Mouse (Mus musculus): ENCODE data around the gene Fam173a. TPM values are rescaled to one million over a fixed set of nuclear protein-coding genes. Genes with fewer than 3 reads are reported as not detected.

Fam173a gene
- polyA plus RNA-seq, 1 experiment = 64.5 TPM

DNA sequence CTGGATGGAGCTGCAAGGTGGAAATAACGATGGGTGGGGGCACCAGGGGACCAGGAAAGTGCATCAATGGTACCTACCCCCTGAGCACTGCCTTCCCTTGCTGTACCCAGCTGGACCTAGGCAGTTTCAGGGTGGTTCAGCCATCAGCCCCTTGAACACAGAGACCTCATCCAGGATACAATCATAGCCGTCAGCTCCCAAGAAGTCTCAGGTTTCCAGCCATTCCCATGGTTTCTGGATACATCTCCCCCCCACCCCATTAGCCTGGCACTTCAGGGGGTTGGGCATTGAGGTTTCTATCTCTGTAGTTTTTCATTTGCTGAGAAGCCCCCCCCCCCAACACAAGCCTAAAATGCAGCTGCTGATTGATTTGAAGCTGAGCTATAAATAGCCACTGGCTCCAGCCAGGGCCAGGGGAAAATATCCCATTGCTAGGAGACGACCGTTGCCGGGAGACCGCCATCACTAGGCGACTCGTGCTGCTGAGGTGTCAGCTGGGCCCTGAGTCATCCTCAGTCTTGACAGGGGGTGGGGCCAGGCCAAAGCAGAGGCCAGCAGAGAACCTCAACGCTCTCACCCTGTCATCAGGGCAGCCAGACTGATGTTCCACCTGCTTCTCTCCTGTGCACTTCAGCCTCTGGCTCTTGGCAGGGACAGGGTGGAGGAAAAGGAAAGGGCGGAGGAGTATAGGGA is 10.3 kb upstream of the Fam173a start:
- Histone ChIP-seq H3K4me1 (ENCODE audit: control insufficient read depth, insufficient read depth, low read length) (no peaks in the 10 kb centered on the region), H3K4me3 (ENCODE audit: insufficient read depth, low read length) (no peak overlapping the region), H3K27ac (ENCODE audit: insufficient read depth, low read depth, low read length) (no peak overlapping the region)
- no peak for TF ChIP-seq POLR2A (IDR thresholded peaks at IDR 0.05; ENCODE audit: borderline replicate concordance, low read depth, low read length)
- no peak for TF ChIP-seq CTCF (IDR thresholded peaks at IDR 0.05; ENCODE audit: low read depth, low read length)

DNA sequence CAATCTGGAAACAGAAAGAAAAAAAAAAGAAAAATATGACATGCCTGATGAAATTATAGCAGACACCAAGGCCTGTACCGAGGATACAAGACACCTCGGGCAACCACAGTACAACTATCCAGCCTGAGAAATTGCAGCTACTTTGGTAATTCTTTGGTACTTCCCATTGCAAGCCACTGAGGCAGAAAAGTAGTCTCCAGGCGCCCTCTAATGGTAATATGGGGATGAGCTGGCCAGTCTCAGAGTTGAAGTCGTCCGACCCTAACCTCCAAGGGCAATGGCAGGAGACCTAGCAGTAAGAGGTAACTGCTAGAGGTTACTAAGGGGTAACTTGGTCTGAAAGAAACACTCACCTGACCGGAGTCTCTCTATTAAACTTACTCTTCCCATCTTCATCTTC is 8.3 kb upstream of the Fam173a start:
- Histone ChIP-seq H3K27ac (ENCODE audit: insufficient read depth, low read depth, low read length) (no peak overlapping the region), H3K4me1 (ENCODE audit: control insufficient read depth, insufficient read depth, low read length) (peaks cover 4% of the 10 kb centered on the region; the same call in 1 of the 2 replicates), H3K4me3 (ENCODE audit: insufficient read depth, low read length) (no peak overlapping the region)
- TF ChIP-seq CTCF (IDR thresholded peaks at IDR 0.05; ENCODE audit: low read depth, low read length) (peak; percentile 55), POLR2A (IDR thresholded peaks at IDR 0.05; ENCODE audit: borderline replicate concordance, low read depth, low read length) (no peak)

DNA sequence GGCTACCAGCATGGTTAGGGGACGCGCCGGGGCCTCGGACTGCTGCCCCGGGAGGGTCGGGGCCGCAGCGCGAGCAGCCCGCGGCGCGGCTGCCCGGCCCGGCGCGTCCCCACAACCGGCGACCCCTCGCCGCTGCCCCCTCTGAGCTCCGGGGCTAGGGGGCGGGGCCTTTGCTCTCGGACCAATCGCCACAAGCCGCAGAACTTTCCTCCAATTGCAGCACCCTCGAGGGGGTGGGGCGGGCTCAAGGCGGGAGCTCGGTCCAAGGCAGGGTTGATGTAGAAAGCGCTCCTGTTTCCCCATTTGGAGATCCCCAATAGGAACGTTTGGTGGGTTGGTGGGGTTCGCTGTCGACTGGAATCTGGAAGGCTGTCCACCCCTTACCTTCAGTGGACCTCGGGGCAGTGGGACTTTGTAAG is 4.3 kb upstream of the Fam173a start, which contains the start of gene Metrn:
Metrn (minus strand) TSS at position 186 of the 419 bp plus-strand sequence.
- H3K27ac ChIP-seq (ENCODE audit: insufficient read depth, low read depth, low read length) = no peak within 1 kb of the TSS
- H3K4me3 ChIP-seq (ENCODE audit: insufficient read depth, low read length) = peak within 1 kb of the TSS; percentile 89
- peaks cover 15% of the 10 kb centered on the region for H3K4me1 ChIP-seq (ENCODE audit: control insufficient read depth, insufficient read depth, low read length)
- TF ChIP-seq POLR2A (IDR thresholded peaks at IDR 0.05; ENCODE audit: borderline replicate concordance, low read depth, low read length) (no peak), CTCF (IDR thresholded peaks at IDR 0.05; ENCODE audit: low read depth, low read length) (no peak)

DNA sequence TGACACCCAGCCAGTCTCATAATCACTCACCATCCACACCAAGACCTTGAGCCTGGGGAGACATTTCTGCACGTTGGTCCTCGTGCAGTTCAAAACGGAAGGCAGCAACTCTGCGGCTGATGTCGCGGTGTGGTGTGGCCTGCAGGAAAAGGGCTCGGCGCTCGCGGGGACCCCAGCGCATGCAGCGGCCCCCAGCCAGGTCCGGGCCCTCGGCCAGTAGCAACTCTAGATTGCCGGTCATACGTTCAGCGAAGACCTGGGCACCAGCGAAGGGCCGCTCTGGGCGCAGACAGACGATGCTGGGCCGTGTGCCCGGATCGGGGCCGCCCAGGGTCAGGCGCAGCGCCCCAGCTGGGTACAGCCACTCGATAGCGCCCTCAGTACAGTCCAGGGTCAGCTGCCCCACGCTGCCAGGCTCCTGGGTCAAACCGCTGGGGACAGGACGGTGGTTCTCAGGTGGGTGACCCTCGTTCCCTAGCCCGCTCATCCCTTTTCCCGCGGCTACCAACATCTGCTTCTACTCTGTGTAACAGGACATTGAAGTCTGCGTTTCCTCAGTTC is 3.6 kb upstream of the Fam173a start:
- Histone ChIP-seq H3K4me3 (ENCODE audit: insufficient read depth, low read length) (peak overlapping the region; percentile 89), H3K4me1 (ENCODE audit: control insufficient read depth, insufficient read depth, low read length) (peaks cover 17% of the 10 kb centered on the region), H3K27ac (ENCODE audit: insufficient read depth, low read depth, low read length) (no peak overlapping the region)
- TF ChIP-seq POLR2A (IDR thresholded peaks at IDR 0.05; ENCODE audit: borderline replicate concordance, low read depth, low read length) (no peak), CTCF (IDR thresholded peaks at IDR 0.05; ENCODE audit: low read depth, low read length) (no peak)

DNA sequence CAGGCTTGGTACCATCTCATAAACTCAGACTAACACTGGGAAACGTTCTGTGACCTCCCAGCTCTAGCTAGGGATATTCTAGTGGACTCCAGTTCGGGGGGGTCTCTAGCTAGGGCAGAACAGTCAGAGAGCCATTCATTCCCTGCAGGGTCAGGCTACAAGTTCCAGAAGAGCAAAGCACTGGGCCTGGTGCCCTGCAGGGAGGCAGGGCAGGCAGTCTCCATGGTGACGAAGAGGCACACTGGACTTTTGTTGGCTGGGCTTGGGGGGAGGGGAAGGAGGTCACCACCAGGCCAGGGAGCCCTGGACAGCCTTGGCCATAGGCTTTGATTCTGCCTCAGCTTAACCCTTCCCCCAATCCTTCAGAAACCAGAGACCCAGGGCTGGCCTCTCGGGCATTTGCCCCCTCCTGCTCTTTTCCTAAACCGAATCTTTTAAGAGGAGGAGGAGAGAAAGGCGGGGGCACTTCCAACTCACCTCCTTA is 3.0 kb upstream of the Fam173a start, which contains the start of gene AC134908.4:
AC134908.4 (minus strand) TSS at position 51 of the 484 bp plus-strand sequence.
- Histone ChIP-seq H3K4me3 (ENCODE audit: insufficient read depth, low read length) (peak within 1 kb of the TSS; percentile 89), H3K4me1 (ENCODE audit: control insufficient read depth, insufficient read depth, low read length) (peaks cover 23% of the 10 kb centered on the region)
- TF ChIP-seq POLR2A (IDR thresholded peaks at IDR 0.05; ENCODE audit: borderline replicate concordance, low read depth, low read length) = no peak
- no peak for TF ChIP-seq CTCF (IDR thresholded peaks at IDR 0.05; ENCODE audit: low read depth, low read length)

DNA sequence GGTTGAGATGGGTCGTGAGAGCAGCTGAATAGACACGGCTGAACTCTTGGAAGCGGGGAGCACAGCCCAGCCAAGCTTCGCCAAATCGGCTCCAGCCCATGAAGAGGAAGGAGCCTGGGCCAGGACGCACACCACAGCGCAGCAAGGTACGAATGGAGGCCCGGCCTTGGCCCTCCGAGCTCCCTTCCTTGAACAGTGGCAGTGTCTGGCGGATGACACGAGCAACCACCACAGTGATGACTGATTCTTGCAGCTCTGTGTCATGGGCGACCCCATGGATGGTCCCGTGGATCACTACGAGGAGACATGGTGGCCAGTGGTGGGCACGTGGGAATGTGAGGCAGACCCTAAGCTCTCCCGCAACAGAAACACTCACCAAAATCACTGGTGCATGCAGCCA is 2.3 kb upstream of the Fam173a start:
- H3K4me3 ChIP-seq (ENCODE audit: insufficient read depth, low read length) = no peak overlapping the region
- TF ChIP-seq CTCF (IDR thresholded peaks at IDR 0.05; ENCODE audit: low read depth, low read length) = no peak
- no peak for TF ChIP-seq POLR2A (IDR thresholded peaks at IDR 0.05; ENCODE audit: borderline replicate concordance, low read depth, low read length)
- no peak overlapping the region for H3K27ac ChIP-seq (ENCODE audit: insufficient read depth, low read depth, low read length)
- H3K4me1 ChIP-seq (ENCODE audit: control insufficient read depth, insufficient read depth, low read length) = peaks cover 23% of the 10 kb centered on the region

More for the DNA sequence above, 3.0 kb upstream of the Fam173a start, which contains the start of gene AC134908.4:
- H3K27ac ChIP-seq (ENCODE audit: insufficient read depth, low read depth, low read length) = no peak within 1 kb of the TSS

DNA sequence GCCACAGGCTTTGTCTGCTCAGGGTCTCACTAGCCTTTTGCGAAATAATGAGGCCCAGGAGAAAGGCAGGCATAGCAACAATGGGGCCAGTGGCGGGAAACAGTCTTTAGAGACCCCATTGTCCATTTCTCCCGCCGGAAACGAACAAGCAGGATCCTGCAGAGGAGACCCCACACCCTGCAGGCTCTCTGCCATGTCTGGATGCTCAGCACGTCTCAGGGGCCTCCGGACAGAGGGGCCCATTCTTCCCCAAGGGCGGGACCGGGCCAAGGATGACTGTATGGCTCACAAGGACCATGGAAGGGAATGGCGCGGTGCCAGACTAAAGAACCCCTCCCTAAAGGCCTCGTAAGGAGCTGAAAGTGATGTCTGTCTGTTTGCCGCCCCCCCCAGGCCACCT is 1.5 kb upstream of the Fam173a start:
- Histone ChIP-seq H3K4me1 (ENCODE audit: control insufficient read depth, insufficient read depth, low read length) (peaks cover 23% of the 10 kb centered on the region), H3K27ac (ENCODE audit: insufficient read depth, low read depth, low read length) (no peak overlapping the region), H3K4me3 (ENCODE audit: insufficient read depth, low read length) (no peak overlapping the region)
- no peak for TF ChIP-seq POLR2A (IDR thresholded peaks at IDR 0.05; ENCODE audit: borderline replicate concordance, low read depth, low read length)
- no peak for TF ChIP-seq CTCF (IDR thresholded peaks at IDR 0.05; ENCODE audit: low read depth, low read length)

DNA sequence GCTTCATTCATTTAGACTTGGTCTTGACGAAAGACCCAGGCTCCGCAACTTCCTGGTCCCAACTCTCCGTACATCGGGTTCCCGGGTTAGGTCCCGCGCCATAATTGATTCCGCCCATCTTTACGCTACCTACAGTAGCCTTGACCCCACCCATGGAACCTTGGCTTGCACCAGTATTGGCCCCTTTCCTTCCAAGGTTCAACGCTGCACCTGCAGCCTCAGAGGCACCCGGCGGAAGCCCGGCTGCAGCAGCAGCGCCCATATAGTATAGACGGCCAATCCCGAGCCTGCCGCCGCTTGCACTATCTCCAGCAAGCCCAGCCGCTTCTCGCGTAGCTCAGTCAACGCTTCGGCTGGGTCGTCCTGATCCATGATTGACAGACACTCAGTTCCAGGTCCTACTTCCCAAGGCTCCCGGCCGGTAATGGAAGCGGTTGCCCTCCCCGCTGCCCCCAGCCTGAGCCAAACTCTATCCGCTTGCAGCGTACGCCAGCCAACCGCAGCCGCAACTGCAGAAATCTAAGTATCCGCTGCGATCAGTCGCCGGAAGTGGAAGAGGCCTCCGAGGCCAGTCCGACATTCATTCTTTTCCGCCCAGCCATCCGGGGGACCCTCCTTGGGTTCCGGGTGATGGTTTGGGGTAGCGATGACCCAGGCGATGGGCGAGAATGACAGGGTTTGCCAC is 716 bp downstream of the Fam173a start:
- TF ChIP-seq POLR2A (IDR thresholded peaks at IDR 0.05; ENCODE audit: borderline replicate concordance, low read depth, low read length) (no peak), CTCF (IDR thresholded peaks at IDR 0.05; ENCODE audit: low read depth, low read length) (no peak)
- peak overlapping the region; percentile 68 for H3K4me3 ChIP-seq (ENCODE audit: insufficient read depth, low read length)
- peak overlapping the region; percentile 84 for H3K27ac ChIP-seq (ENCODE audit: insufficient read depth, low read depth, low read length)
- H3K4me1 ChIP-seq (ENCODE audit: control insufficient read depth, insufficient read depth, low read length) = peaks cover 19% of the 10 kb centered on the region

DNA sequence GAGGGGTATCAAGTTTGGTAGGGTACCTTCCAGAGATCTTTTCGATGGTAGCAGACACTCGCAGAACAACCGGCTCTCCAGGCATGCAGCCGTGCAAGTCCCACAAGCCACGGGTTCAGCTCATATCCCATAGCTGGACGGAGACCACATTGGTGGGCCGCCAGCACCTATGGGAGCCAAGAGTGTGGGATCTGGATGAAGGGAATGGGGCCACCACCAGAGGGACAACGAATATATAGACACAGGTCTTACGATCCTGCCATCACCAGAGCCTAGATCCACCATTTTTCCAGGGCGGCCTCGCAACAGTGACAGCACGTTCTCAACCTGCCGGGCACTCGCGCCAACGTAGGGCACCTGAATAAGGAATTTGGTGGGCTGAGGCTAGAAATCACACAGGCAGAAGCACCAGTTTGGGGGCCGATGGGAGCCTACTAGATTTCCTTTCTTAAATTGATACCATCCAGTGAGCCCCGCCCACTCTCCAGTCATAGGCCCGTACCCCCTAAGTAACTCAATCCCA is 1.3 kb downstream of the Fam173a start:
- Histone ChIP-seq H3K4me3 (ENCODE audit: insufficient read depth, low read length) (peak overlapping the region; percentile 68), H3K27ac (ENCODE audit: insufficient read depth, low read depth, low read length) (peak overlapping the region; percentile 84; the same call in 1 of the 2 replicates), H3K4me1 (ENCODE audit: control insufficient read depth, insufficient read depth, low read length) (peaks cover 19% of the 10 kb centered on the region)
- TF ChIP-seq CTCF (IDR thresholded peaks at IDR 0.05; ENCODE audit: low read depth, low read length) (no peak), POLR2A (IDR thresholded peaks at IDR 0.05; ENCODE audit: borderline replicate concordance, low read depth, low read length) (no peak)

All from bone marrow macrophage, adult 2 months (primary cell).